Mouse (Mus musculus): ENCODE measurements around the gene Ccdc88a.
"Not testable (repeated sequence)": the region's sequence is repeated elsewhere in the genome, so short reads cannot be mapped to it uniquely, and the experiment has no call there.

The Ccdc88a gene

DNA sequence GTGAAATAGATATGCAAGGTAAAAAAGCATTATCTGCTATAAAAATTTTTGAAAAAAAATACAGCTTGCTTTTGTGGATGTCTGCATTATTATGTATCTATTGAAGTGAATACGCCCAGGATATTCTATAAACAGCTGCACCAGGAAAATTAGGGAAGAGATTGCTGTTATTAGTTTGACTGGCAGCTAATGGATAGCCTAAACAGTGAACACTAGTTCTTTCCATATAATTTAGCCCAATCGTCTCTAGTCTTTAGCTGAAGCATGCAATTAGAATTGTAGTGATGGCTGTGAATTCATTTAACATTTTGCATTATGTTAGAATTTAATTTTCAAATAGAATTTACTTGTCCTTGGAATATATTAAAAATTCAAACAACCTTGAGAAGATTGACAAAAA, 75.3 kb downstream of the Ccdc88a start:
- DNase-seq (ENCODE audit: low spot score in 2 of 2): no peak

DNA sequence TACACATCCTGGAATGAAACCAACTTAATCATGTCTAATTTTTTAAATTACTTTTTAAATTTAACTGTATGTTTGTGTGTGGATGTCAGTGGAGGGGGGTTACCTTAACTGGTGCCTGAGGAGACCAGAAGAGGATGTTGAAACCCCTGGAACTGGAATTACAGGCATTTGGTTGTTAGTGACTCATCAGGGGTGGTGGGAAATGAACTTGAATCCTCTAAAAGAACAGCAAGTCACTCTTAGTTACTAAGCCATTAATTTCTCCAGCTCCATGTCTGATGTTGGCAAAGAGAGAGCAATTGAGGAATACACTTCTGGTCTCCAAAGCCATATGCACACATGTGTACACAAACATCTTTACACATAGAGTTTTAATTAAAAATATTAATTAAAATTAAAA, 101.2 kb downstream of the Ccdc88a start:
- DNase-seq (ENCODE audit: low spot score in 2 of 2): no peak

DNA sequence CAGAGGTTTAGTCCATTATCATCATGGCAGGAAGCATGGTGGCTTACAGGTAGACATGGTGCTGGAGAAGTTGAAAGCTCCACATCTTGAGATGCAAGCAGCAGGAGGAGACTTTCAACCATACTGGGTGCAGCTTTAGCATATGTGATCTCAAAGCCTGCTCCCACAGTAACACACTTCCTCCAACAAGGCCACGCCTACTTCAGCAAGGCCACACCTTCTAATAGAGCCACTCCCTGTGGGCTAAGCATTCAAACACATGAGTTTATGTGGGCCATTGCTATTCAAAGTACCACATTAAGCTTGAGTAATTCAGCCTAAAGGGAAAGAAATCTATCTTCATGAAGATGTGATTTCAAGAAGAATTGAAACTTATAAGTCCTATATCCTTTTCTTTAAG, 119.7 kb downstream of the Ccdc88a start:
- no peak for DNase-seq (ENCODE audit: low spot score in 2 of 2)

DNA sequence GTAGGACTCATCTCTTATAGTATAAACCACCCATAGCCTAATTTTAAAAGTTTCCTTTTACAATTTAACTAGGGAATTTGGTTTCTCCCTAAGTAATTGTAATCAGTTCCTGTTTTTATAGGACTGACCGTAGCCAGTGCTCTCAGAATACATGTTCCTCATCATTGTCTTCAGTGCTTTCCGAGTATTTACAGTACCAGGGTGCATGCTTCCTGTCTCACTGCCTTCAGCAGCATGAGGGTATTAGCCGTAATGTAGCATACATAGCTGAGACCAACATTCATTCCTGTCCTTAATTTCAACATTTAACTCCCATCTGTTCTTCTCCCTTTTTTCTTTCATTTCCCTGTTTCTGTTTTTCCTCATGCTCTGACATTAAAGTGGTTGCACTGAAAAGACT, 123.5 kb downstream of the Ccdc88a start:
- no peak for DNase-seq (ENCODE audit: low spot score in 2 of 2)

DNA sequence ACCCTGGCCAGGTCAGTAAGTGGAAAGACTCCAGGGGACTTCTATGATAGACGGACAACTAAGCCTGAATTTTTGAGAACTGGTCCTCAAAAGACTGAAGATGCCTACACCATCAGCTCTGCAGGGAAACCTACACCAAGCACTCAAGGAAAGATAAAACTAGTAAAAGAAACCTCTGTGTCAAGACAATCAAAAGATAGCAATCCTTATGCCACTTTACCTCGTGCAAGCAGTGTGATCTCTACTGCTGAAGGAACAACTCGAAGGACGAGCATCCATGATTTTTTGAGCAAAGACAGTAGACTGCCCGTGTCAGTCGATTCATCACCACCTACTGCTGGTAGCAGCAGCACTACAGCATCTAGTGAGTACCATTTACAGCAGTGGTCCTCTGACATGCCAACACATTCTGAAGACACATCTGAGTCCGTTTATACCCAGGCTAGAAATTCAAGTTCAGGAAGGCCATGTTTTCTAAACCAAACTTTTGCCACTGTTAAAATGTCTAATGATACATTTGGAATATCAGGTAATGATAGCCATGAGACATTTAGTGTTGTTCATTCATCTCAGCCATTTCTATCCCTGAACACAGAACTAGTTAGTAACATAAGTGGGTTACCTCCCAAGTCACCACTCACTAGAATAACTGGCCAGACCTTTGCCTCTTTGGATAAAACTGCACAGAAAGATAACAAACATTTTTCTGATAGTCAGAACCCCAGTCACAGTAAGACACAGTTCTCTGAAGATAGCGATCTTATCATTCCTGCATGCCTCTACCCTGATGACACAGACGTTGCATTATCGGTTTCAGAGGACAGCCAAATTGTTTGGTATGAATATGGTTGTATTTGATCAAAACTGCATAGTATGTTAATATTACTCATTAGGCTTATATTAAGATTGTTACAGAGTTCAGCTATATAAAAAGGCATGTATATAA, 130.8 kb downstream of the Ccdc88a start:
- no peak for DNase-seq (ENCODE audit: low spot score in 2 of 2)

DNA sequence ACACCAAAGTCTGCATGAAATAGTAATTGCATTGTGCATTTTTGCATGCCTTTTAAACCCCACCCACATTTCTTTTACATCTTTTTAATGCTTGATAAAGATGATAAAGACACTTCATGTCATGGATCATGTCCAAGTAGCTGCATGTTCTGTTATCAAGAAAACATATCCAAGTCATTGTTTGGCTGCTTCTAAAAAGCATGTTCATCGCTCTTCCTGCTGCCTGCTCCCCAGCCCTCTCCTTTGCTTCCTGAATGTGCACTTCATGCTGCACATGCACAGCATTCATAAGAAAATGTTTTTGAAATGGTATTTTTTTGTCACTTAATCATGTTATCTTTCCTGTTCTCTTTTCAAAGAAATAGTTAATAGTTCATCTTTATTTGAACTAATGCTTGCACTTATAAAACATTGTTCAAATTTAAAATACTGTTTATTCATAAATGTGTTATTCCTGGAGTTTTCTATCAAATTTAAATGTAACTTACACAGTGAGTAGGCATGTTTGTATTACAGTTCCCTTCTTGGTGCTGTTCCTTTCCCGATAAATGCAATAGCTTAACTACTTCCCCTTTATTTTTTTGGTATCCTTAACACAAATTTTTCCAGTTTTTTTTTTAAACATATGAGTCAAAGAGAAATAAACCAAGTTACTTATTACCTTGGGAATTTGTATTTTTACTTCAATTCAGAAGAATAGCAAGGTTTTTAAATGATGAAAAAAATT, 131.6 kb downstream of the Ccdc88a start:
- DNase-seq (ENCODE audit: low spot score in 2 of 2): no peak

DNA sequence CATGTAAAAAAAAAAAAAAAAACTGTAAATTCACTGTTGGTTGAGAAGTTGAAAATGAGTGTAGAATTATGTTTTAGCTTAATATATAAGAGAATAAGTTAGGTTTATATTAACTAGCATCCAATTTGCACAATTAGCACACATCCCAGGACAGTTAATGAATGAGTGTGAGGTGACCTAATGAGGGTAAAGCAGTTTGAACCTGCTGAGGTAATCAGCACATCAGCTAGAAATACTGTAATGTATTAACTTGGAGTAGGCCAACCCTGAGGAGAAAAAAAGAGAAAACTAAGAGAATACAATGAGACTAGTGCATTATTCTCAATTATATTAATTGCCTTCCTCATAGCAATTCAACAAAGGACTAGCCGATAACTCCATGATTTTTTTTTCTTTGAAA, 136.0 kb downstream of the Ccdc88a start:
- DNase-seq (ENCODE audit: low spot score in 2 of 2): no peak

DNA sequence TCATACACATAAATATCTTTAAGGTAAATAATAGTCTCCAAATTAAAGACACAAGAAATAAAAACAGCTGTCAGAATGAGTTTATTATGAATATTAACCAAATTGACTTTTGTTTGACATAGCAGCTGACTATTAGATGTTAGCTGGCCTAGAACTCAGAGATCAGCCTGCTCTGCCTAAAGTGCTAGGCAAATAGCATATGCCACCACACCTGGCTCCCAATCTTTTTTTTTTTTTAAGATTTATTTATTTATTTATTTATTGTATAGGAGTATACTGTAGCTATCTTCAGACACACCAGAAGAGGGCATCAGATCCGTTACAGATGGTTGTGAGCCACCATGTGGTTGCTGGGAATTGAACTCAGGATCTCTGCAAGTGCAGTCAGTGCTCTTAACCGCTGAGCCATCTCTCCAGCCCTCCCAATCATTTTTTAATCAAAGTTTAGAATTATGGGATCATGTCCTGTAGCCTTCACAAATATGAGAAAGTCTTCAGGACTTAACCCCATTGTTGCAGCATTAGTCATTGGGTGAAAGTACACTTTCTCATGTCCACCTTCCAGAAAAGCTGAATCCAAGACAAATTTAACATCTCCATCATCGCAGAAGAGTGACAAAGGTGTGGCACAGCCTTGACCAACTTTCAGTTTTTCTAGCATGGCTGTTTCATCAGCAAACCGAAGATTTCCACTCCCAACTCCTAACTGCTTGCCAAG, 139.5 kb downstream of the Ccdc88a start:
- DNase-seq (ENCODE audit: low spot score in 2 of 2): no peak

DNA sequence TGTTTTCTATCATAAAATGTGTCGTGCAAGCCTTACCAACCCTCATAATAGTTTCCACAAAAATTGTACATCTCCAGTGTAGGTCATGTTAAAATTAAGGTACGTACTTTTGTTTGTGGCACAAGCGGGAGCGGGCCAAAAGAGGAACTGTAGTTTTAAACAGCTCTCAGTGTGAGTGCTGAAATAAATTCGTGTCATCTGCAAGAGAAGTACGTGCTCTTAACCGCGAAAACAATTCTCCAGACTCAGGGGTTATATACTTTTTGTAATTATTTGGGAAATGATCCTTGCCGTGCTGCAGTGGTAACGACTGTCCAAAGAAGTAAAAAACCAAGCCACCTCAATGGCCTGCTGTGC, 140.8 kb downstream of the Ccdc88a start:
- no peak for DNase-seq (ENCODE audit: low spot score in 2 of 2)

DNA sequence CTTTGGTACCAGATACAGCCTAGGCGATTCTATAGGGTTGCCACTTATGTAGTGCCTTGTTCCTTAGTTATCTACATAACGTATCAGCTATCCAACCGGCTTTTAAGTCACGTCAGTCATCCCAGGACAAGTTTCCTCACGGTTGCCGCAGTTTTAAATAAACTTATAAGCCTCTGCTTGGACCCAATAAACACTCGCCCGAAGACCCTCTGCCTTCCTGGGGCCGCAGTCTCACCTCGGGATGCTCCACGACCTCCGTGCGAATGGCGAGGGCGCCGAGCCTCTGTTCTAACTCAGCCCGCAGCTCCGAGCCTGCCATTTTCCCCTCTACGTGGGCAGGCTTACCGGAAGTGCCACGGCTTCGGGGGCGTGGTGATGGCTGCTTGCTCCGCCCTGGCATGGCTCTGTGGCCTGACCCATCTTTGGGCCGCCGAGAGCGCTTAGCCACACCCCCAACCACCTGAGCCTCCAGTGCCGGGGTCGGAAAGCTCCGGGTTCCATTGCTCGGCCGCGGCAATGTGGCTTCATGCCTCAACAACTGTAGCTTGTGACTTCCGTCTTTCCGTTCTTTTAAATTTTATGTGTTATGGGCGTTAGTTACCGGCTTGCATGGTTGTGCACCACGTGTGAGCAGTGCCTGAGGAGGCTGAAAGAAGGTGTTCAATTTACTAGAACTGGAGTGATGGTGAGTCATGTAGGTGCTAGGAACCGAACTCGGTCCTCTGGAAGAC, 141.4 kb downstream of the Ccdc88a start, which contains the start of gene Prorsd1:
Gene Prorsd1 (minus strand): TSS at position 352 of the 731 bp plus-strand sequence.
- peak; percentile 84 to 86 for DNase-seq (ENCODE audit: low spot score in 2 of 2)

DNA sequence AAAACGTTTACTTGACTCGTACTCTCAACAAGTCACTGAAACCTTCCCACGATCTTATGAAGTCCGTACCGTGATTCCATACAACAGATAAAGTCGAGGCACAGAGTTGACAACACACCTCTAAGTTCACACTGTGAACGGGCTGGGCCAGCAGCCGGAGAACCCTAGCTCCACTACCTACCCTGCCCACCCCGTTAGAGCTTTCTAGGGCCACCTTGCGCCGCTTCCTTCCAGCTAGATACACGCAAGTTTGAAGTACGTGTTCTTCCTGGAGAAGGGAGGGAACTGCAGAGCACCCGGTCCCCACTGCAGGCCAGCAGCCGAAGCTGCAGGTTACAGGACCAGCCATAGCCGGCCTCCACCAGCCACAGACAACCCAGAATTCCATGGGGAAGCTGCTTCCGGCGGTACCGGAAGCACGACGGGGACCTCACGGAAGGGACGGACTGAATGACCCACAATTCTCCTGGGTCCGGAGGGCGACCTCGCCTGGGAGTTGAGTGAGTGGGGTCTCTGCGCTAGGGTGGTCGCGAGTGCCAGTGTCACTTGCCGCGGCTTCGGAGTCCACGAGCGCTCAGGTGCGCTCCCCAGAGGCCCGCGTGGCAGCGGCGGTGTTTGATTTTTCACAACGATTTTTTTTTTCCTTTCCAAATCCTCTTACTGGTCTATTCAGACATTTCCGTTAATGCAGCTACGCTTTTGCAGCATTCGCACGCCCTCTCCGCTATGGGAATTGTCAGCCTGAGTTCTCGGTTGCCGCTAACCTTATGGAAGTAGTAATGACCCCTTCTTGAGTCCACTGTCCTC, 152.7 kb downstream of the Ccdc88a start, which contains the start of gene Mtif2:
Gene Mtif2 (plus strand): TSS at position 421 of the 807 bp plus-strand sequence.
- DNase-seq (ENCODE audit: low spot score in 2 of 2): peak; percentile 40 to 48

DNA sequence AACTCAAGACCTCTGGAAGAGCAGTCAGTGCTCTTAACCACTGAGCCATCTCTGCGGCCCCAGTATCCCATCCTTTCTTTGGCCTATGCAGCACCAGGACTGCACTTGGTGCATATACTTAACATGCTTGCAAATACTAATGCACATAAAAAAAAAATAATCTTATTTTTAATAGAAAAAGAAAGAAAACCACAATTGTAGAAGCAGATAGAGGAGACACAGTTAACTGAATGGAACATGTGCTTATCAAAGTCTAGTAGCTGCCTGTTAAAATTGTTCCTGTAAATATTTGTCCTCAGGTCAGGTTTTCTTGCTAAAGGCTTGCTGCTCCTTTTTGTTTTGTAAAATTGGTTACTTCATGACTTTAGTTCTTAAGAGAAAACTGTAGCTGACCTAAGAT, 164.7 kb downstream of the Ccdc88a start:
- no peak for DNase-seq (ENCODE audit: low spot score in 2 of 2)

DNA sequence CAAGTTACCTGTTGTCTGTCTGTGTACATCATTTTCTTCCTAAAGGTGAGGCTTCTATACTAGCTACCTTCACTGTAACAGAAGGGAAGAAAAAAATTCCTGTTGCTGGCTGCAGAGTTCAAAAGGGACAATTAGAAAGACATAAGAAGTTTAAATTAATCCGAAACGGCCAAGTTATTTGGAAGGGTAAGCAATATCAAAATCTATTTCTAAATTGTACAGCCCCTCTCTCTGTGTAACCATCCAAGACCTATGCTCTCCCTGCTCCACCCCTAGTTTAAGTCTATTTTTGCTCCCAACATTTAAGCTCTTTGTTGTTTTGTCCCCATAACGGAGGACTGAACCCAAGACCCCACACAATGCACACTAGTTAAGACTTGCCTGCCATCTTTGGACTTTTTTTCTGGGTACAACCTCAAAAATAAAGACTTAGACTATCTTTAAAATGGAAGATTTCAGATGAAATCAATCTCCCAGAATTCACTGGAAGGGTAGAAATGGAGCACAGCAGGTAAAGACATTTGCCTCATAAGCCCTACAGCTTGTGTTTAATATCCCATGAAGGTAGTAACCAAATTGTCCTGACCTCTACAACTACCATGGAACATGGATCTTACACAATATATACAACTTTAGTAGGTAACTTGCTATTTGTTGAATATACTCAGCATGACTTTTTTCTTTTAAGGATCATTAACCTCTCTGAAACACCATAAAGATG, 170.9 kb downstream of the Ccdc88a start:
- DNase-seq (ENCODE audit: low spot score in 2 of 2): no peak

DNA sequence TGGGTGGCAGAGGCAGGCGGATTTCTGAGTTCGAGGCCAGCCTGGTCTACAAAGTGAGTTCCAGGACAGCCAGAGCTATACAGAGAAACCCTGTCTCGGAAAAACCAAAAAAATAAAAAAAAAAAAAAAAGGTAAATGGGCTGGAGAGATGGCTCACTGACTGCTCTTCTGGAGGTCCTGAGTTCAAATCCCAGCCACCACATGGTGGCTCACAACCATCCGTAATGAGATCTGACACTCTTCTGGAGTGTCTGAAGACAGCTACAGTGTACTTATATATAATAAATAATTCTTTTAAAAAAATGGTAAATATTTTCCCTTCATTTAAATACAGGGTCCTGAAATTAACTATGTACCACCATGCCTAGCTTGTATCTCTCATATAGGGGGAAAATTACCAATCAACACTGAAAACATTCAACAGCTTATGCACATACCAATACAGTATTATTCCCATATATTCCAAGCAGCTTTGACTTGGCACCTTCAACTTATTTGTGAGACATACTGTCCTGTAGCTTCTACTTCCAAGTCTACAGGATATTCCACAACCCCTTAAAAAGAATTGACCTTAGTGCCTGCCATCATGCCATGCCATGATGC, 171.8 kb downstream of the Ccdc88a start:
- DNase-seq (ENCODE audit: low spot score in 2 of 2): not testable (repeated sequence)

DNA sequence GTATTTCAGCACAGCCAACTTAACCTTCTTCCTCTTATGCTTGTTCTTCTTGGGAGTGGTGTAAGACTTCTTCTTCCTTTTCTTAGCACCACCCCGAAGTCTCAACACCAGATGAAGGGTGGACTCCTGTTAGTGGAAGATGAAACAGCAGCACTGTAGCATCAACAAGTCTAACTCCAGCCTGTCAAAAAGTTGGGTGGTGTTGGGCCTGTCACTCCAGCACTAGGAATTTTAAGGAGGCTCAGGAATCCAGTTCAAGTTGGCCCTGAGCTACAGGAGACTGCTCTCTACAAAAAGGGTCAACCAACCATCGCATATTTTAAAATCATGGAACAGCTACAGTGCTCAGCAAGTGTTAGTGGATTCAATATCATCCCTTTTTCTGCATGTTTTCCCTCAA, 172.8 kb downstream of the Ccdc88a start:
- not testable (repeated sequence) for DNase-seq (ENCODE audit: low spot score in 2 of 2)

DNA sequence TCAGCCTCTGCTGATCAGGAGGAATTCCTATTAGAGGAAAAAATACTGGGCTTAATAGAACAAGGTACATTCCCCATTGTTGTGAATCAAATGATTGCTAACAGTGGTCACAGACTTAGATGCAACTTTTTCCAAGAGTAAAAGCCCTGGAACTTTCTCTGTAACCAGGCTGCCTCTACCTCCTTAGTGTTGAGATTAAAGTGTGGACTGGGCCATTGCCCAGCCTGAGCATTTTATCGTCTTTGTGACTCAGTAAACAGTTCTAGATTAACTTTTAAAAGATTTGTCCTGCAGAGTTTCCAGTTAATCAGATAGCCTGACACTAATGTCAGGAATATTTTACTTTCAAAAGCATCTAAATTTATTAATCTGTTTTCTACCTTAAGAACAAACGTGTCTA, 173.3 kb downstream of the Ccdc88a start:
- no peak for DNase-seq (ENCODE audit: low spot score in 2 of 2)

DNA sequence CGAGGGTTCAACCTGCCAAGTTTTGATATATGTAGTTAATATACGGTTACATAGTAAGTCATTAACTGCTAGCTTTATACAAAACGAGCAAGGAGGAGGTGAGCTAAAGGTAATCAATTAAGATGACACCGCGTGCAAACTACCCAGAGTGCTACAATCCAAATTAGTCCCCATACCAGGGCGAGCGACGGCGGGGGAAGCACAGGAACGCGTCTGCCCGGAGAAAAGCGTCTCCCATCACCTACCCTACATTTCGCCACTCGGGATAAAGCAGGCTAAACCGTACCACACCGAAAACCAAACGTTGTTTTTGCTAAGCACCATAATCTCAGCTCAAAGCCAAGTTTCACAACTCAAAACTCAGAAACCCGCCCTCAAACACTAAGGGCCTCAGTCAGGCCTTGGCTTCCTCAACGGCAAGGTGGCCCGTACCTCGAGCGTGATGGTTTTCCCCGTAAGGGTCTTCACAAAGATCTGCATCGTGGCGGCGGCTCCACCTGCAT, 173.8 kb downstream of the Ccdc88a start:
- DNase-seq (ENCODE audit: low spot score in 2 of 2): peak in 1 of 2 experiments; percentile 16

DNA sequence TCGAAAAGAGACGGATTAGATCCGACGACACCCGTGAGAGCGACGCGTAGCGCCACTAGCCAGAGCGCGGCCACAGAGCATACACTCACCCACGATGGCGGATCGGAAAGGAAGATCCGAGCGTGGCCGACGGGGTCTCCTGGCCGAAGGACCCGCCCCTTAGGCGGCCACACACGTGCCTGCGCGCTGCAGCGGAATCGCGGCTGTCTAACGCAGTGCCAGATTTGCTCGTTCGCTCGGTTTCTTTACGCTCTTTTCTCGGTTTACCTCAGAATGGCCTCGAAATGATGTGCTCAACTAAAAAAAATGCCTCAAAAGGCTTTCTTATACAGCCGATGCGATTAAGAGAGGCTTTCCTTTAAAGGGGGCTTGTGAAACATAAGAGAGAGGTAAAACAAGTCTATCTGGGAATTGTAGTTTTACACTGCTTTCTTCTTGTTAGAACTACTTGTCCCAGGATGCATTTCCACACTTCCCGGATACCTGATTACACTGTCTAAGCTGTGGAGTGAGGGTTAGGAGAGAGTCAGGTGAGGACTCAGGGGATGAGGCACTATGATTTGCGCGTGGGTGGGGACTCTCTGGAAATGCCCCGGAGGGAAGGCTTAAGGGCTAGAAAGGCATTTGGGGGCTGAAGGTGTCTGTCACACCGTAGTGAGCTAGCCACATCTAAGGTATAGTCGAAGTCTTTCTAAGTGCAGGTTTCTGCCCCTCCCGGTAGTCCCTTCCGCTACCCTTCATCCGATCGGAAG, 174.5 kb downstream of the Ccdc88a start, which contains the start of the genes Clhc1 and Rps27a:
Gene Clhc1 (plus strand): TSS at position 199 of the 752 bp plus-strand sequence.
Gene Rps27a (minus strand): TSS at position 358 of the 752 bp plus-strand sequence.
- DNase-seq (ENCODE audit: low spot score in 2 of 2): peak; percentile 81 to 95

Data from thymus, postnatal 10 days (tissue).